Mouse (Mus musculus) liver, postnatal 0 days (tissue): ENCODE measurements around the gene Efna2.

Experiments
- CTCF ChIP-seq: sonication (generic); IDR thresholded peaks from 2 replicates; pipeline ENCODE4 v1.5.1; 2016; ENCODE audit warnings: antibody characterized with exemption, low read depth
- EP300 ChIP-seq: IDR thresholded peaks from 2 replicates; pipeline ENCODE4 v1.6.1; 2016; ENCODE audit warnings: antibody characterized with exemption, low read depth, mild to moderate bottlenecking

DNA sequence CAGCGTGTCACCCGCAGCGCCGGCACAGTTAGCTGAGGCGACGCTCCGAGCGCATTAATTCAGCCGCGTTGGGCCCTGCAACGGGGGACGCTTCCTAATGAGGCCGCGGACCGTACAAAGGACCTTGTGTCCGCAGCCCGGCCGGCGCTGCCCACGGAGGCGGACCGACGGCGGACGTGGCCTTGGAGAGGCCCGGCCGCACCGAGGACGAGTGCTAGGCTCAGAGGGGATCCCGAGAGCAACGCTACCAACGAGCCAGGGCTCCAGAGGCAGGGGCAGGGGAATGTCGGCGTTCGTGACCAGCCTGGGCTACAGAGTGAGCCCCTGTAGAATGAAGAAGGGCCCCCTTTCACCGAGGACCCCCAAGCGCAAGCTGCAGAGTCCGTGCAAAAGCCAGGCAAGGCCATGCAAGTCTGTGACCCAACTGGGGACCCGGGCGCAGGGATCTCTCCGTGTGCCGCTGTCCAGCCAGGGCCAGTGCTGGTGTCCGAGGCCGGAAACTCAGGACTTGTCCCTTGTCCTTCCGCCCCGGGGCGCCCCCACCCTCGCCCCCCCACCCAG lies 11.3 kb downstream of the Efna2 start:
- TF ChIP-seq CTCF (no peak), EP300 (no peak)
